ENCODE assay signal across 39 mouse cellular contexts in genomic region chr13:59689313-59689712, GRCm38 (mm10). TPM values are rescaled to one million over a fixed set of nuclear protein-coding genes. Genes with fewer than 3 reads are reported as not detected.
"Had no signal": no experiment of that assay in that cellular context is flagged by ENCODE, and none has a peak within 500 bp of the region (broad histone marks: within the 10 kb centered on the region; RNA-seq: fewer than 3 reads in every experiment).

No protein-coding gene starts in this region.

- DNase-seq: gastrocnemius, adult 2 months; gastrocnemius, postnatal 10 days; gastrocnemius, postnatal 25 days; heart, adult 18-20 months; heart, postnatal 14 days; heart, postnatal 36 days; kidney, adult 18-20 months; kidney, adult 8-10 months; kidney, postnatal 10 days; kidney, postnatal 25 days; kidney, postnatal 4 days; liver; liver, embryonic 13.5 days had no signal

- H3K9ac ChIP-seq: hindbrain, embryonic 12.5 days; hindbrain, embryonic 14.5 days; intestine, embryonic 15.5 days; limb, embryonic 12.5 days; liver, embryonic 13.5 days had no signal

- H3K9me3 ChIP-seq: heart, embryonic 10.5 days; hindbrain, embryonic 12.5 days; intestine, embryonic 15.5 days; limb, embryonic 10.5 days; liver, embryonic 13.5 days had no signal

- H3K4me3 ChIP-seq: gastrocnemius, adult 2 months; hindbrain, embryonic 10.5 days; hindbrain, embryonic 12.5 days; intestine, embryonic 15.5 days; layer of hippocampus, adult 2 months; left cerebral cortex, adult 2 months; limb, embryonic 10.5 days; limb, embryonic 12.5 days; liver, embryonic 13.5 days had no signal

- H3K4me1 ChIP-seq: heart, embryonic 10.5 days; intestine, embryonic 15.5 days; limb, embryonic 10.5 days; limb, embryonic 12.5 days had no signal

- H3K27me3 ChIP-seq: intestine, embryonic 15.5 days; limb, embryonic 12.5 days had no signal

- H3K4me2 ChIP-seq: hindbrain, embryonic 12.5 days; hindbrain, embryonic 14.5 days; intestine, embryonic 15.5 days; limb, embryonic 12.5 days; liver, embryonic 11.5 days; liver, embryonic 13.5 days had no signal

- ATAC-seq: hindbrain, embryonic 16.5 days; inflammation-experienced regulatory T-cells, adult 6 months; intestine, embryonic 15.5 days; intestine, postnatal 0 days had no signal

- H3K27ac ChIP-seq: gastrocnemius, adult 2 months; hindbrain, embryonic 10.5 days; hindbrain, embryonic 12.5 days; hindbrain, embryonic 14.5 days; intestine, embryonic 15.5 days; layer of hippocampus, adult 2 months; left cerebral cortex, adult 2 months; limb, embryonic 10.5 days; limb, embryonic 12.5 days; liver, embryonic 13.5 days had no signal

- H3K36me3 ChIP-seq: heart, embryonic 10.5 days; hindbrain, embryonic 10.5 days; hindbrain, embryonic 12.5 days; intestine, embryonic 15.5 days; limb, embryonic 10.5 days; limb, embryonic 12.5 days; liver, embryonic 13.5 days had no signal

RNA-seq across cellular contexts. Expression of gene 4921517D22Rik, which starts 4.6 kb away (rescaled TPM):
- total RNA-seq: gastrocnemius, adult 2 months; gastrocnemius, postnatal 10 days; gastrocnemius, postnatal 25 days; gastrocnemius, postnatal 4 days; granulocyte monocyte progenitor cell, adult 5-6 weeks; heart, adult 18-20 months; heart, adult 8-10 months; heart, postnatal 14 days; heart, postnatal 36 days; layer of hippocampus, adult 2 months; layer of hippocampus, postnatal 10 days; layer of hippocampus, postnatal 25 days; left cerebral cortex, adult 2 months; left cerebral cortex, postnatal 14 days; left cerebral cortex, postnatal 36 days had no signal
- polyA plus RNA-seq: frontal cortex, adult 2 months; heart, embryonic 10.5 days; heart, embryonic 14.5 days; heart, postnatal 0 days; hindbrain, embryonic 10.5 days; hindbrain, embryonic 12.5 days; hindbrain, embryonic 14.5 days; hindbrain, embryonic 16.5 days; inflammation-experienced regulatory T-cells, adult 6 months; intestine, embryonic 15.5 days; intestine, postnatal 0 days; kidney, embryonic 14.5 days; kidney, embryonic 16.5 days; limb, embryonic 10.5 days; limb, embryonic 12.5 days; limb, embryonic 14.5 days; liver, embryonic 11.5 days; liver, embryonic 13.5 days had no signal

RNA-seq across cellular contexts. Expression of gene Spata31d1a, which starts 20.8 kb away (rescaled TPM):
- total RNA-seq: gastrocnemius, adult 2 months; gastrocnemius, postnatal 10 days; gastrocnemius, postnatal 25 days; granulocyte monocyte progenitor cell, adult 5-6 weeks; heart, adult 18-20 months; heart, adult 8-10 months; heart, postnatal 14 days; heart, postnatal 36 days had no signal
- polyA plus RNA-seq: heart, embryonic 14.5 days; heart, postnatal 0 days; hindbrain, embryonic 16.5 days; inflammation-experienced regulatory T-cells, adult 6 months; intestine, embryonic 15.5 days; intestine, postnatal 0 days; kidney, embryonic 16.5 days; limb, embryonic 10.5 days; limb, embryonic 12.5 days had no signal

RNA-seq across cellular contexts. Expression of gene Spata31d1b, which starts 22.8 kb away (rescaled TPM):
- total RNA-seq: gastrocnemius, adult 2 months; gastrocnemius, postnatal 10 days; gastrocnemius, postnatal 25 days; granulocyte monocyte progenitor cell, adult 5-6 weeks; heart, adult 8-10 months; heart, postnatal 14 days; heart, postnatal 36 days; left cerebral cortex, postnatal 14 days; left cerebral cortex, postnatal 36 days had no signal
- polyA plus RNA-seq: frontal cortex, adult 2 months; heart, embryonic 10.5 days; heart, embryonic 14.5 days; heart, postnatal 0 days; hindbrain, embryonic 12.5 days; hindbrain, embryonic 14.5 days; inflammation-experienced regulatory T-cells, adult 6 months; intestine, embryonic 15.5 days; intestine, postnatal 0 days; kidney, embryonic 14.5 days; kidney, embryonic 16.5 days; limb, embryonic 10.5 days; limb, embryonic 12.5 days; liver, embryonic 11.5 days; liver, embryonic 13.5 days had no signal

RNA-seq across cellular contexts. Expression of gene Spata31d1d, which starts 42.2 kb away (rescaled TPM):
- total RNA-seq: gastrocnemius, adult 2 months; gastrocnemius, postnatal 10 days; gastrocnemius, postnatal 25 days; gastrocnemius, postnatal 4 days; granulocyte monocyte progenitor cell, adult 5-6 weeks; heart, adult 18-20 months; heart, adult 8-10 months; heart, postnatal 14 days; heart, postnatal 36 days; layer of hippocampus, adult 2 months; layer of hippocampus, postnatal 10 days; layer of hippocampus, postnatal 25 days; left cerebral cortex, adult 2 months; left cerebral cortex, postnatal 36 days had no signal
- polyA plus RNA-seq: heart, embryonic 10.5 days; heart, embryonic 14.5 days; heart, postnatal 0 days; hindbrain, embryonic 10.5 days; hindbrain, embryonic 12.5 days; hindbrain, embryonic 16.5 days; inflammation-experienced regulatory T-cells, adult 6 months; intestine, embryonic 15.5 days; intestine, postnatal 0 days; kidney, embryonic 14.5 days; kidney, embryonic 16.5 days; limb, embryonic 10.5 days; limb, embryonic 12.5 days; liver, embryonic 11.5 days; liver, embryonic 13.5 days had no signal
